Mouse (Mus musculus) mammary gland, adult 2 months (tissue): ENCODE data around the gene Olfr974. TPM values are rescaled to one million over a fixed set of nuclear protein-coding genes. Genes with fewer than 3 reads are reported as not detected.

Experiments
- polyA plus RNA-seq: library from polyadenylated mRNA; depleted of rRNA; stranded (reverse); fragments of >200 nt; gene quantifications from 2 replicates; pipeline ENCODE4 v1.2.3, GENCODE M21; 2012; ENCODE audit warnings: low replicate concordance; rRNA removed

Olfr974 gene
- polyA plus RNA-seq: not detected in 2 replicates

GRCm38 (mm10) chr9:39937201-39937600 is at the start of gene Olfr974:
Gene Olfr974, plus strand, starts transcription at chr9:39937501.

GRCm38 (mm10) chr9:39907036-39907435 is 30.3 kb upstream of the Olfr974 start, which contains the start of gene Olfr229:
Gene Olfr229, plus strand, starts transcription at chr9:39907336.

GRCm38 (mm10) chr9:39951946-39952345 is 14.6 kb downstream of the Olfr974 start, which contains the start of gene Olfr975:
Gene Olfr975, minus strand, starts transcription at chr9:39952046.

GRCm38 (mm10) chr9:39961033-39961432 is 23.7 kb downstream of the Olfr974 start, which contains the start of gene Olfr976:
Gene Olfr976, minus strand, starts transcription at chr9:39961133.

GRCm38 (mm10) chr9:39991813-39992212 is 54.5 kb downstream of the Olfr974 start, which contains the start of gene Olfr978:
Gene Olfr978, plus strand, starts transcription at chr9:39992113.

Other genes starting within 250 kb of the Olfr974 start
- not detected in 2 replicates for gene Olfr149, start 230.4 kb upstream of the Olfr974 start, polyA plus RNA-seq
- not detected in 2 replicates for gene Olfr965, start 226.1 kb upstream of the Olfr974 start, polyA plus RNA-seq
- not detected in 2 replicates for gene Olfr150, start 206.5 kb upstream of the Olfr974 start, polyA plus RNA-seq
- gene Olfr967, start 191.3 kb upstream of the Olfr974 start, polyA plus RNA-seq: not detected in 2 replicates
- gene Olfr968, start 154.2 kb upstream of the Olfr974 start, polyA plus RNA-seq: not detected in 2 replicates
- not detected in 2 replicates for gene Olfr969, start 146.6 kb upstream of the Olfr974 start, polyA plus RNA-seq
- gene Olfr970, start 128.6 kb upstream of the Olfr974 start, polyA plus RNA-seq: not detected in 2 replicates
- not detected in 2 replicates for gene Olfr971, start 100.6 kb upstream of the Olfr974 start, polyA plus RNA-seq
- not detected in 2 replicates for gene Olfr972, start 71.1 kb upstream of the Olfr974 start, polyA plus RNA-seq
- gene Olfr229, start 30.2 kb upstream of the Olfr974 start, polyA plus RNA-seq: not detected in 2 replicates
- not detected in 2 replicates for gene Olfr975, start 14.5 kb downstream of the Olfr974 start, polyA plus RNA-seq
- gene Olfr976, start 23.6 kb downstream of the Olfr974 start, polyA plus RNA-seq: not detected in 2 replicates
- not detected in 2 replicates for gene Olfr978, start 54.6 kb downstream of the Olfr974 start, polyA plus RNA-seq
- not detected in 2 replicates for gene Olfr979, start 66.0 kb downstream of the Olfr974 start, polyA plus RNA-seq
- not detected in 2 replicates for gene Olfr980, start 72.1 kb downstream of the Olfr974 start, polyA plus RNA-seq
- not detected in 2 replicates for gene Olfr981, start 84.0 kb downstream of the Olfr974 start, polyA plus RNA-seq
- not detected in 2 replicates for gene Olfr982, start 136.3 kb downstream of the Olfr974 start, polyA plus RNA-seq
- not detected in 2 replicates for gene Olfr983, start 156.1 kb downstream of the Olfr974 start, polyA plus RNA-seq
- not detected in 2 replicates for gene Olfr984, start 176.7 kb downstream of the Olfr974 start, polyA plus RNA-seq
- gene Olfr985, start 192.7 kb downstream of the Olfr974 start, polyA plus RNA-seq: not detected in 2 replicates
- gene Tmem225, start 210.6 kb downstream of the Olfr974 start, polyA plus RNA-seq: not detected in 2 replicates
- not detected in 2 replicates for gene Olfr986, start 243.4 kb downstream of the Olfr974 start, polyA plus RNA-seq